Mouse (Mus musculus) heart, adult 2 months (tissue): ENCODE measurements around the gene Ets1.

ENCODE experiments used
- CTCF ChIP-seq: fragments of 200-600 bp; IDR thresholded peaks from 2 replicates; pipeline ENCODE4 v1.8.1; 2022; ENCODE audit warnings: antibody characterized with exemption, mild to moderate bottlenecking, moderate library complexity
- EP300 ChIP-seq: fragments of 200-500 bp; IDR thresholded peaks from 2 replicates; pipeline ENCODE4 v1.6.1; 2011; ENCODE audit warnings: low read depth, low read length, control low read depth; ENCODE audit not compliant: insufficient read depth
- POLR2A ChIP-seq: fragments of 200-500 bp; IDR thresholded peaks from 2 replicates; pipeline ENCODE4 v1.6.1; 2011; ENCODE audit warnings: mild to moderate bottlenecking, low read depth, low read length, control low read depth; ENCODE audit not compliant: insufficient read depth

GRCm38 (mm10) chr9:32736051-32736450, 100.0 kb downstream of the Ets1 start:
- no peak for TF ChIP-seq EP300
- TF ChIP-seq CTCF = no peak
- no peak for TF ChIP-seq POLR2A
